ENCODE assay signal across 19 mouse cellular contexts in the genomic region with DNA sequence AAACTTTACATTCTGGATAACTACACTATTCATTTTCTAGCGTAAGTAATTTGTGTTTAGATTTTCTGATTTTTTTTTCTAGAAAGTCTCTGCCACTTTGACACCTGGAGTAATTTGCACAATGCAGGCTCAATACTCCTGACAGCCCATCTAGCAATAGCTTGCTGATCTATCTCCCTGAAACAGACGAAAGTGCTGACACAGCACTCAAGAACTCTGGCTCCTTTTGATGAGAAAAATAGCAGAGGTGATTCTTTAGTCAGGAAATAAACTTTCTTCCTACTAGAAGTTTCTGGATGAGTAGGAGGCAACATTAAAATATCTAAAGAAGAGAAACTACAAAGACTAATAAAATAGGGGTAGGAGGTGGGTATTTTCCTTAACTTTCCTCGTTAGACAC.
A peak's percentile ranks its signal among the peaks of the same experiment; 100 is the strongest.
DNase-seq lines count a peak whose midpoint lies in the region; TF ChIP-seq lines count a peak whose summit lies in the region.
"Had no signal": no experiment of that assay in that cellular context is flagged by ENCODE, and none has a peak within 500 bp of the region (broad histone marks: within the 10 kb centered on the region; RNA-seq: fewer than 3 reads in every experiment).

No protein-coding gene starts in this region.

- DNase-seq in layer of hippocampus, adult 2 months (ENCODE audit: low spot score in 2 of 2), result no peak
- DNase-seq in layer of hippocampus, postnatal 14 days (ENCODE audit: low spot score in 2 of 2), result no peak
- DNase-seq in MEL (ENCODE audit: low read depth, low spot score), result no peak
- no peak for DNase-seq in thymus, postnatal 10 days (ENCODE audit: low spot score in 2 of 2)
- DNase-seq in gastrocnemius, postnatal 36 days, result no peak
- DNase-seq: adrenal gland, adult 2 months; adrenal gland, postnatal 10 days; adrenal gland, postnatal 25 days; B cell, adult 2 months; cerebellum, adult 11-12 months; cerebellum, adult 9-10 months; cerebellum, postnatal 10 days; cerebellum, postnatal 25 days had no signal

- H3K36me3 ChIP-seq in MEL (ENCODE audit: control insufficient read depth in 1 of 2, insufficient read depth in 2 of 2, low read length in 2 of 2), result no peaks in the 10 kb centered on the region
- H3K36me3 ChIP-seq: embryonic facial prominence, embryonic 10.5 days; embryonic facial prominence, embryonic 12.5 days; forebrain, embryonic 15.5 days; G1E had no signal

- TF ChIP-seq EP300 in MEL (IDR thresholded peaks at IDR 0.05; ENCODE audit: low read depth in 1 of 2, low read length in 2 of 2), result no peak

- H3K27me3 ChIP-seq in MEL (ENCODE audit: control insufficient read depth in 1 of 2, insufficient read depth in 2 of 2, low read length in 2 of 2), result no peaks in the 10 kb centered on the region
- H3K27me3 ChIP-seq: embryonic facial prominence, embryonic 12.5 days; forebrain, embryonic 13.5 days; forebrain, embryonic 15.5 days had no signal

- no peak for TF ChIP-seq RAD21 in MEL (IDR thresholded peaks at IDR 0.05; ENCODE audit: low read depth, low read length)

- TF ChIP-seq POLR2A in MEL (IDR thresholded peaks at IDR 0.05; ENCODE audit: control insufficient read depth in 1 of 2, insufficient read depth in 1 of 2, low read depth in 1 of 2, low read length in 2 of 2, poor library complexity in 1 of 2), result no peak

- no peaks in the 10 kb centered on the region for H3K4me1 ChIP-seq in MEL (ENCODE audit: control insufficient read depth in 1 of 2, insufficient read depth in 2 of 2, low read length in 2 of 2)
- H3K4me1 ChIP-seq: embryonic facial prominence, embryonic 10.5 days; embryonic facial prominence, embryonic 12.5 days; forebrain, embryonic 13.5 days; forebrain, embryonic 15.5 days had no signal

- intact Hi-C loops in gastrocnemius, postnatal 36 days (cut with DNase I), result no loop called here

- peak overlapping the region; percentile 67 for H3K27ac ChIP-seq in layer of hippocampus, adult 2 months
- H3K27ac ChIP-seq in MEL (ENCODE audit: control insufficient read depth, low read depth, low read length), result no peak overlapping the region
- H3K27ac ChIP-seq: embryonic facial prominence, embryonic 10.5 days; embryonic facial prominence, embryonic 12.5 days; forebrain, embryonic 13.5 days; forebrain, embryonic 15.5 days had no signal

- no peak overlapping the region for H3K9ac ChIP-seq in MEL (ENCODE audit: control insufficient read depth, low read depth, low read length, poor library complexity, severe bottlenecking)
- H3K9ac ChIP-seq: embryonic facial prominence, embryonic 12.5 days; forebrain, embryonic 13.5 days; forebrain, embryonic 15.5 days; forebrain, postnatal 0 days had no signal

- H3K4me3 ChIP-seq in layer of hippocampus, adult 2 months, result no peak overlapping the region
- H3K4me3 ChIP-seq in MEL (ENCODE audit: control insufficient read depth in 1 of 2, insufficient read depth in 1 of 2, low read depth in 2 of 2, low read length in 2 of 2), result no peak overlapping the region
- H3K4me3 ChIP-seq: embryonic facial prominence, embryonic 10.5 days; embryonic facial prominence, embryonic 12.5 days; forebrain, embryonic 13.5 days; forebrain, embryonic 15.5 days had no signal

- no peaks in the 10 kb centered on the region for H3K9me3 ChIP-seq in MEL (replicated peaks; ENCODE audit: insufficient read depth, low read length)
- H3K9me3 ChIP-seq: embryonic facial prominence, embryonic 10.5 days; embryonic facial prominence, embryonic 12.5 days; forebrain, embryonic 13.5 days; forebrain, embryonic 15.5 days; G1E had no signal

- no peaks in the 10 kb centered on the region for H3K79me2 ChIP-seq in MEL (ENCODE audit: control insufficient read depth, insufficient read depth, low read length, poor library complexity)

- TF ChIP-seq CTCF in layer of hippocampus, adult 2 months (conservative IDR thresholded peaks at IDR 0.05), result no peak
- TF ChIP-seq CTCF in MEL (IDR thresholded peaks at IDR 0.05 in 2 of 3, conservative IDR thresholded peaks at IDR 0.05 in 1 of 3; ENCODE audit: control insufficient read depth in 1 of 3, insufficient read depth in 1 of 3, low read depth in 2 of 3, low read length in 3 of 3, poor library complexity in 1 of 3, severe bottlenecking in 1 of 3), result no peak

TF ChIP-seq in MEL, 35 proteins besides CTCF, POLR2A, EP300 and RAD21:
- TF ChIP-seq MAFK (IDR thresholded peaks at IDR 0.05; ENCODE audit: borderline replicate concordance, low read depth, low read length), result 0 out of 2 replicates have a peak, but pooled peaks have one; percentile 18
- TF ChIP-seq MYC (IDR thresholded peaks at IDR 0.05; ENCODE audit: low read depth, low read length), result no peak
